Mouse (Mus musculus): ENCODE data around the gene Ppp1r27.

DNA sequence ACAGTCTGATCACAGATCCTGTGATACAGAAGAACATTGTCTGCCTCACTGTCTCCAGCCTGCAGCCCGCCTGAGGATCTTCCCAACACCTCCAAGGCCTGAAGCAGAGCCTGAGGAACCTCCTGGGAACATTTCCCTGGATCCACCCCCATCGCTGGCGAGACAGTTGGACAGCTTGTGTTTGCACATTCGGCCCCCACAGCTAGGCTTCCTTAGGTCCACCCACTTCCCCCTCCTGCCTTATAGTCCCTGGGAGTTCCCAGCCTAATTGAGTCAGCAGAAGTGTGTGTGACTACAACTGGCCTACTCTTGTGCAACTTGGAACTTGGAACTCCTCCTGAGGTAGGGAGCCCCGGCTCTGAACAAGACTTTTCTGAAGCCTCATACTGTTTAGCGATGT, 32.9 kb downstream of the Ppp1r27 start:
- TF ChIP-seq CTCF (IDR thresholded peaks at IDR 0.05; ENCODE audit: extremely low read depth, insufficient read length, insufficient replicate concordance, low read depth, low read length), result no peak
- no peak for TF ChIP-seq POLR2A (IDR thresholded peaks at IDR 0.05; ENCODE audit: low read depth, low read length)

All from small intestine, adult 2 months (tissue).